Mouse (Mus musculus) megakaryocyte, adult 5-6 weeks (primary cell): ENCODE measurements at regions not wholly inside any gene's neighbourhood (a gene's known extent, or its start where the extent isn't known, plus 50 kb on each side); places are given as distances from the start of the nearest gene placed in this dataset.

ENCODE experiments used
- ATAC-seq: 2 replicates; pipeline ENCODE4 v1.8.0; 2016; ENCODE audit warnings: mild to moderate bottlenecking, inconsistent platforms; ENCODE audit not compliant: poor library complexity, severe bottlenecking

GRCm38 (mm10) chr1:155041592-155041991 is 57.8 kb downstream of the Ier5 start:
- no peak for ATAC-seq

- no peak for ATAC-seq
Observed at GRCm38 (mm10) chr1:155040939-155041371, 58.5 kb downstream of the Ier5 start.

- peak; percentile 34 for ATAC-seq
Observed at GRCm38 (mm10) chr1:155040086-155040726, 59.2 kb downstream of the Ier5 start.

GRCm38 (mm10) chr1:155038631-155039625 is 60.5 kb downstream of the Ier5 start:
- peak; percentile 54 for ATAC-seq

GRCm38 (mm10) chr1:155037479-155037878 is 62.0 kb downstream of the Ier5 start:
- ATAC-seq = no peak

DNA sequence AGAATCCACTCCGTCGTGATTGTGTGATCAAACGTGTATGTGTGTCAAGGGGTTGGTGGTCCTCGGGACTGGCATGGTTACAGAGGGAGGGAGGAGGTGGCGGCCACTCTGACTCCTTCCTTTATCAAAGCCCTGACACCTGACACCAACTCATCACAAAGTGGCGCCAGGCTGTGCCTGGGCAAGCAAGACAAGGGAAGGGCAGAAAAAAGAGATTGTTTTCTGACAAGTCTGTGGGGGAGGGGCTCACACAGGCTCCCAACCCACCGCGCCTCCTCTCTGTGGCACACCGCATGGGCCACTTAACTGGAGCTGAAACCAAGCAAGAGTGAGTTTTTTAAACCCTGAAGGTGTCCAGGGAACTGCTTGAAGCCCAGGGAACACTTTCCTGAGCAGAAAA is 68.5 kb downstream of the Ier5 start:
- ATAC-seq = no peak

GRCm38 (mm10) chr1:155029195-155029879 is 70.1 kb downstream of the Ier5 start:
- peak; percentile 6; the same call in 1 of the 2 replicates for ATAC-seq

GRCm38 (mm10) chr1:155028735-155029134 is 70.7 kb downstream of the Ier5 start:
- ATAC-seq = peak; percentile 77

DNA sequence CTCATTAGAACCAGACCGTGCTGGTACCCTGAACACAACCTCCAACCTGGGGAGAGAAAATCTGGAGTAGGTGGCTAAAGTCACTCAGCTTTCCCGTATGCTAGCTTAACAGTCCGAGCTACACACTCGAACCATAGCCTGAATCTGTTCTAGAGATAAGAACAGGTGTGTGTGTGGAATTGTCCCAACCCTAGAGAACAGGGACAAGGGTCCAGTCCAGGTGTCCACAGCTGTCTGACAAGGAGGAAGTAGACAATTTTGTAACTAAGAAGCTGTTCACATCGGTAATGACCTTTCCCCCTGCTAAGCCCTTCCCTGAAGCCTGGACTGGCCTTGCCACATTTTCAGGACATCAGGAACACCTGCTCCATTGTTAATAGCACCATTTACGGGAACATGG is 71.3 kb downstream of the Ier5 start:
- no peak for ATAC-seq

- ATAC-seq = peak; percentile 48
Observed at GRCm38 (mm10) chr1:155027583-155027982, 71.9 kb downstream of the Ier5 start.

- ATAC-seq = peak; percentile 62
Observed at GRCm38 (mm10) chr1:155025862-155026478, 73.5 kb downstream of the Ier5 start.

GRCm38 (mm10) chr1:155023324-155023723 is 76.1 kb downstream of the Ier5 start:
- no peak for ATAC-seq

- ATAC-seq = no peak
Observed at GRCm38 (mm10) chr1:155015669-155016068, 83.8 kb downstream of the Ier5 start.

DNA sequence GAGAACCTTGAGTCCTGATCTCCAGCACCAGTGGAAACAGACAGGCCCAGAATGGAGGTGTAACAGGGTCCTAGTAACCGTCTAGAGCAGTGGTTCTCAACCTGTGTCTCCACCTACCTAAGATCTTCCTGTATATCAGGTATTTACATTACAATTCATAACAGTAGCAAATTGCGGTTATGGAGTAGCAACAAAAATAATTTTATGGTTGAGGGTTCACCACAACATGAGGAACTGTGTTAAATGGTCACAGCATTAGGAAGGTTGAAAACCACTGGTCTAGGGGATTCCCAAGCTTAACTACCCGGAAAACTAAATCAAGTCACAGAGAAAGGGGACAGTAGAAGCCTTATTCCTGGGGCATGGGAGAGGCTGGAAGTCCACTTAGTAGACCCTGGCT is 84.5 kb downstream of the Ier5 start:
- no peak for ATAC-seq

DNA sequence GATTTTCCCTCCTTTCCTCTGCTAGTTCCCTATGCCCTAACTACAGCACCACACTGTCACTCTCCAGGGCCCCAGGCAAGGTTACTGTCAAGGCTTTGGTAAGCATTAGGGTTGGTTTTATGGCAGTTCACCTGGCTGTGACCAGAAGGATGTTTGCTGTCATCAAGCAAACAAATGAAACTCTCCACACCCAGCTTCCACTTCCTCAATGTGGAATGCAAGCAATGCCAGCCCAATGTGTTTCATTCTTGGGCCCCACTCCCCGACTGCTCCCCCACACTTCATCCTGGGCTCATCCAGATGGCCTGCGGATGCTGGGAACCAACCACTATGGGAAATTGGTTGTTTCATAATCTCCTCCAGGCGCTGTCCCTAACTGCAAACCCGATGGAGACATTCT is 85.7 kb downstream of the Ier5 start:
- peak; percentile 86 for ATAC-seq

- ATAC-seq = 0 out of 2 replicates have a peak, but pooled peaks have one; percentile 18
Observed at GRCm38 (mm10) chr1:155013361-155013760, 86.1 kb downstream of the Ier5 start.

DNA sequence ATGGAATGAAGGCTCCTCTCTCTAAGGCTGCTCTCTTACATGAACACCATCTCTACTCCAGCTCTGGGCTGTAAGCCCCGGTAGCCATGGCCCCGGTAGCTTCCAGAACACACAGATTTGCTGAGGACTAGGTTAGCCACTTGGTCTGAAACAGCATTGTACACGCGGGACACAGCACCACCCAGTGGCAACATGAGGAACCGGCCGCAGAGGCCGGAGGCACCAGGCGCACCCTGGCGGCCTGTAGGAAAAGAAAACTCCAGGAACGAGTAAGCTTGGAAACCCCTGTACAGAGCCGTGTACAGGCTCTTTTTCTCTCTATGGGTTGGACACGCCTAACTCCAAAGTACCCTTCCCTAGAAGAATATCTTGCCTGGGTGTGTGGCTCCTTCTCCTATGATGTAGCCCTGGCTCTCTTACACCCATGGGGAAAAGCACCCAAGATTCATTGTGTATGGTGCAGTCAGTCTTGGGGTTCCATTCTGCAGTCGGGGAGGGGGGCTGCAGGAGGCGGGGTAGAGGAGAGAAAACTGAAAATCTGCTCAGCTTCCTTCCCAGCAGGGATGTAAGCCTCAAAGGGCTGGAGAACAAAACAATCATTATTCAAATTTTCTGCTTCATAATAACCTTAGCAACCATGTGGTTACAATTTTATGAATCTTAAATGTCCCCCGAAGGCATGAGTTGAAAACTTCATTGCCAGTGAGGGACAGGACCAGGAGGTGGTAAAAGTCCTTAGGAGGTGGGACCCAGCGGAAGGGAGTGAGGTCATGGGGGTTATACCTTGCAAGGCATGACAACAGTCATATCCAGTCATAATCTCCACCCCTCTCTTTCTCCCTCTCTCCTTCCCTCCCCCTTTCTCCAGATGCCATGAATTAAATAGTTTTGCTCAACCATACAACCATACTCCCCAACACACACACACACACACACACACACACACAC is 92.6 kb downstream of the Ier5 start:
- ATAC-seq = peak; percentile 98

DNA sequence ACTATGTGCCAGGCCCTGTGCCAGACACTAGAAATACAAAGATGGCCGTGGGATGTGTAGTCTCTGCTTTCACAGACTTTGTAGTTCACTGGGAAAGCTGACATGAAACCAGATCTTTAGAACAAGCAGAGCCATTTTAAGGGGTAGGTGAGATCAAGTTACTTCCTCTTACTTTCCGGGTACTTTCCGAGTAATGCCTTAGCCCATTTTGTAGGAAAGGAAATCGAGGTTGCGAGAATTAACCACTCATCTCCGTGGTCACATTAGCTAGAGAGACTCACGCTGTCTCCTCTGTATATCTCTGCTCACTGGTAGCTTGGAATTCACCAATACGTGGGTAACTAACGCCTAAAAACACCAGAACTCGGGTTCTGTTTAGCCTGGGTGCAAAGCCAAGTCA is 93.3 kb downstream of the Ier5 start:
- peak; percentile 15; the same call in 1 of the 2 replicates for ATAC-seq

- ATAC-seq = no peak
Observed at GRCm38 (mm10) chr1:155000301-155000700, 99.1 kb downstream of the Ier5 start.
